Mouse (Mus musculus) kidney, embryonic 16.5 days (tissue): Measurements from ENCODE around the gene Fggy. TPM values are rescaled to one million over a fixed set of nuclear protein-coding genes. Genes with fewer than 3 reads are reported as not detected.

Experiments
- ATAC-seq: fragments of 200-750 bp; cut with Nextera tagmentation; 2 replicates; pipeline ENCODE4 v1.8.0; 2017; ENCODE audit warnings: moderate TSS enrichment; ENCODE audit not compliant: low FRiP score, low TSS enrichment
- H3K27ac ChIP-seq: fragments of 300-500 bp; sonication (generic); 2 replicates; pipeline ENCODE4 v1.5.1; 2014; ENCODE audit warnings: low read length
- H3K27me3 ChIP-seq: fragments of 300-500 bp; sonication (generic); 2 replicates; pipeline ENCODE4 v1.6.1; 2014; ENCODE audit warnings: low read length, control low read depth, mixed read lengths; ENCODE audit not compliant: insufficient read depth
- H3K36me3 ChIP-seq: fragments of 300-500 bp; sonication (generic); 2 replicates; pipeline ENCODE4 v1.6.1; 2014; ENCODE audit warnings: low read length, control low read depth, mixed read lengths; ENCODE audit not compliant: insufficient read depth
- H3K4me1 ChIP-seq: fragments of 300-500 bp; sonication (generic); 2 replicates; pipeline ENCODE4 v1.6.1; 2014; ENCODE audit warnings: low read length, control low read depth, mixed read lengths; ENCODE audit not compliant: insufficient read depth
- H3K4me2 ChIP-seq: fragments of 300-500 bp; sonication (generic); replicated peaks from 2 replicates; pipeline ENCODE4 v1.6.1; 2014; ENCODE audit warnings: low read depth, low read length
- H3K4me3 ChIP-seq: fragments of 300-500 bp; sonication (generic); 2 replicates; pipeline ENCODE4 v1.5.1; 2014; ENCODE audit warnings: mild to moderate bottlenecking, low read length
- H3K9ac ChIP-seq: fragments of 300-500 bp; sonication (generic); replicated peaks from 2 replicates; pipeline ENCODE4 v1.6.1; 2014; ENCODE audit warnings: low read length
- H3K9me3 ChIP-seq: fragments of 300-500 bp; sonication (generic); 2 replicates; pipeline ENCODE4 v1.6.1; 2016; ENCODE audit warnings: low read length, control low read depth
- WGBS: fragments of 180-500 bp; shearing (Covaris S2); extraction: QIAGEN DNeasy Blood & Tissue Kit; methylation state at CpG from one replicate; pipeline ENCODE4 v1.1.7; 2014; 5-methylcytosine and 5-hydroxymethylcytosine counted together
- polyA plus RNA-seq: library from polyadenylated mRNA; unstranded; fragments of >200 nt; fragmentation: Nextera tagmentation; extraction: Ambion mirVana; gene quantifications from 2 replicates; pipeline ENCODE4 v1.2.1, GENCODE M21; 2015

Fggy gene
- polyA plus RNA-seq, 1 experiment from 2014 or later: 42.7 TPM

DNA sequence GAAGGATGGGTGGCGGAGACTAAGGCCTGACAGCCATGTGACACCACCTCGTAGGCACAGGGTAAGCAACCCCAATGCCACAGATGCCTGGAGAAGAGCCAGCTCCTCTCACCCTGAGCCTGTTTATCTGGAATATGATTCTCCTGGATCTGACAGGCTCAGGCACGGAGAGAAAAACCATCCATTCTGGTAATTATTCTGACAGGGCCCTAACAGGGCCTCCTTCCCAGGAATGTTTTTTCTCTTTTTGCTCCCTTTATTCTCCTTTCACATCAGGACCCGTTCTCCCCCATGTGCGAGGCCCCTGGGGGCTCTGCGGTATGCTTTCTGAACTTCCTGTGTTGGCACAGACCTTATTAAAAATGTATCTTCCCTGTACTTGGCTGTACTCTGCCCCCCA lies 94.7 kb downstream of the Fggy start:
- Histone ChIP-seq H3K4me3 (no peak overlapping the region), H3K36me3 (no peaks in the 10 kb centered on the region), H3K27me3 (no peaks in the 10 kb centered on the region), H3K27ac (no peak overlapping the region), H3K9me3 (no peaks in the 10 kb centered on the region), H3K4me2 (no peak overlapping the region), H3K9ac (0 out of 2 replicates have a peak overlapping the region, but pooled peaks have one; percentile 7), H3K4me1 (peaks cover 18% of the 10 kb centered on the region)
- ATAC-seq: 0 out of 2 replicates have a peak, but pooled peaks have one; percentile 57
- 18% methylated on average over 6 of the region's 6 CpGs for WGBS

DNA sequence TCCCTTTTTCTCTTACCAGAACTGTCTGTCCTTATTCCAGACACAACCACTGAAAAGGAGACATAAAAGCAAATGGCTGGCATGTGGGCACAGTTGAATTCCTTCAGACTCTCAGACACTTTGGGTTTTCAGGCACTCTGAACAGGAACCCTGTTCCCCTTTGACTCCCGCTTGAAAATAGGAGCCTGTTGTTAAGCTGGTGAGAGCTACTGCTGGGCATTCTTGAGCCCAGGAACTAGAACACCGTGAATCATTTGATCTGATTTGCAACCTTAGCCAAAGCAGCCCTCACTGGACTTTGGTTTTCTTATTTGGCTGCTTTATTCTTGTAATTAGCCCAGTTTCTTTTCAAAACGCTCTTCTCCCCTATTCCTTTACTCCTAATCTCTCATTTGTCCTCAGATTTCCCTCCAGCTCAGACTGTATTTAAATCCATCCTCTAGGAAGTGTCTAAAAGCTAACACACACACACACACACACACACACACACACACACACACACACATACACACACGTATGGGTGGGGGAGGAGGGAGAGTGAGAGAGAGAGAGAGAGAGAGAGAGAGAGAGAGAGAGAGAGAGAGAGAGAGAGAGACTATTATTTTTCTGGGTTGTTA lies 96.1 kb downstream of the Fggy start:
- no peaks in the 10 kb centered on the region for H3K36me3 ChIP-seq
- 40% methylated on average over 4 of the region's 4 CpGs for WGBS
- no peak overlapping the region for H3K9ac ChIP-seq
- ATAC-seq: no peak
- no peak overlapping the region for H3K27ac ChIP-seq
- H3K4me3 ChIP-seq: no peak overlapping the region
- no peaks in the 10 kb centered on the region for H3K9me3 ChIP-seq
- H3K27me3 ChIP-seq: no peaks in the 10 kb centered on the region
- no peak overlapping the region for H3K4me2 ChIP-seq
- peaks cover 18% of the 10 kb centered on the region for H3K4me1 ChIP-seq

DNA sequence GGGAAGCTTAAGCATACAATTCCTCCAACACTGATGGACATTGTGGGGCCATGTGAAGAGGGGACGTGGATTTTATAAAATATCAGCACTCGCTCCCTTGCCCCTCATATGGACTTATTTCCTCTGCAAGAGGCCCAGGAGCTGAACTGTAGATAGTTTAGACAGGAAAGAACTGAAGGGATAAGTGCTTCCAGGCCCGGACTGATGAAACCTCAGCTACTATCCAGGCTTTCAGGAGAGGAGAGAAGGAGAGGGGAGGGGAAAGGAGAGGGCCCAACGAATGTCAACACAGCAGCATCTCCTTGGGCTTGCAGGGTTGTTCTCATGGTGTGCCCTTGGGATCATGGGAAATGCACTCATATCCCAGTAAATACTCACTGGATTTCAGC lies 96.6 kb downstream of the Fggy start:
- no peak overlapping the region for H3K4me3 ChIP-seq
- ATAC-seq: no peak
- no peaks in the 10 kb centered on the region for H3K9me3 ChIP-seq
- H3K4me1 ChIP-seq: peaks cover 21% of the 10 kb centered on the region
- no peak overlapping the region for H3K9ac ChIP-seq
- WGBS: 60% methylated on average over 4 of the region's 4 CpGs
- H3K4me2 ChIP-seq: no peak overlapping the region
- no peaks in the 10 kb centered on the region for H3K27me3 ChIP-seq
- H3K27ac ChIP-seq: no peak overlapping the region
- H3K36me3 ChIP-seq: no peaks in the 10 kb centered on the region

DNA sequence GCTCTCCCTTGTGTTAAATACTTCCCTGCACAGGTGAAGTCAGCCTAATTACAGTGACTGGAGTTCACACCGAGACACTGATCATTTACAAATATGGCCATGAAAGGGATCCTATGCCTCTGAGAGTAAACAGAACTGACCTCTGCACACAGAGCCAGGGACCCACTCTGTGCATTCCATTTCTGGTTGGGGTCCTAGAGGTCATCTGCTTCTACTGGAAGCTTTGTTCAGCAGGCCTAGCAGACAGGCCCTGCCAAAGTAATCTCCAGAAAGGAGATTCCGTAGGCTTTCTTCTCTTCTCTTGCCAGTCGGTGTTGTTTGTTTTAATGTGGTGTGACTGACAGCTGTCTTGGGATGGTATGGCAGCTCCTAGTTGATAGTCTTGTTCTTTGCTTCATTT lies 101.7 kb downstream of the Fggy start:
- no peaks in the 10 kb centered on the region for H3K9me3 ChIP-seq
- WGBS: 42% methylated on average over 3 of the region's 3 CpGs
- peaks cover 7% of the 10 kb centered on the region for H3K4me1 ChIP-seq
- no peak for ATAC-seq
- H3K36me3 ChIP-seq: no peaks in the 10 kb centered on the region
- no peak overlapping the region for H3K27ac ChIP-seq
- H3K27me3 ChIP-seq: no peaks in the 10 kb centered on the region
- no peak overlapping the region for H3K9ac ChIP-seq
- no peak overlapping the region for H3K4me3 ChIP-seq
- no peak overlapping the region for H3K4me2 ChIP-seq

DNA sequence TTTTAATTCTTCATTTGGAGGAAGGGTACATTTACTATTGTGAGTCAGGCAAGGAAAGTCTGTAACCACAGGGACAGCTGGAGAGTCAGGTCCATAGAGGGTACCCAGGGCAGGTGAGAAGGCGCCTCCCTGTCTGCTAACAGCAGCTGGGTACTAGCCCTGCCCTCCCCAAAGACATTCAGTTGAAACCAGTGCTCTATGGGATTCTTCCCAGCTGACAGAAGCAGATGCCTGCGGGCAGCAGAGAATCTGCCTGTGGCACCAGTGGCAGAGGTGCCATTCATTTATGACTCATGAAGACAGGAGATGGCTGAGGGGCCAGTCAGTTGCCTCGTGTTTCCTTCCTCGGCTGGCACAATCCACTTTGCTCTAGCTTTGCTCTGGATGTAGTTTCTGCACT lies 106.3 kb downstream of the Fggy start:
- ATAC-seq: no peak
- H3K4me3 ChIP-seq: no peak overlapping the region
- H3K4me1 ChIP-seq: peaks cover 7% of the 10 kb centered on the region
- H3K27me3 ChIP-seq: no peaks in the 10 kb centered on the region
- no peaks in the 10 kb centered on the region for H3K9me3 ChIP-seq
- no peak overlapping the region for H3K4me2 ChIP-seq
- no peak overlapping the region for H3K27ac ChIP-seq
- H3K9ac ChIP-seq: no peak overlapping the region
- no peaks in the 10 kb centered on the region for H3K36me3 ChIP-seq
- WGBS: 81% methylated on average over 4 of the region's 4 CpGs

DNA sequence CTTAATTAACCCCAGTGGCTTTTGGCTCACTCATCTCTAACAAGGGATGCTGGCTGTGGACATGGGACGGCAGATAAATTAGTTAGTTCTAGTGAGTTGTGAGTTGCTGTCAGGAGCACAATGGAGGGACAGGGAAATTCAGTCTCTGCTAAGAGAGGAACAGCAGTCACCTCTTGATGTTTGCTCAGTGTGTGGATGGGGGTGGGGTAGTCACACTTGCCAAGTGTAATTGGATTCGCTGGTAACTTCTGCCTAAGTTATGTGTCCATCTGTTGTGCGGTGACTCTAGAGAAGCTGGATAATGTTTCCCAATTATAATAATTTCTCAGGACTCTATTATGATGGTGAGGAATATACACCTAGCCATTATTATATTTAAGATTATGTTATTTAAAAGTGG lies 107.0 kb downstream of the Fggy start:
- WGBS: 63% methylated on average over 3 of the region's 3 CpGs
- Histone ChIP-seq H3K27ac (no peak overlapping the region), H3K4me3 (no peak overlapping the region), H3K4me1 (no peaks in the 10 kb centered on the region; the same call in none of the 2 replicates), H3K9me3 (no peaks in the 10 kb centered on the region), H3K27me3 (no peaks in the 10 kb centered on the region), H3K36me3 (no peaks in the 10 kb centered on the region), H3K4me2 (no peak overlapping the region), H3K9ac (no peak overlapping the region)
- no peak; the same call in 1 of the 2 replicates for ATAC-seq

DNA sequence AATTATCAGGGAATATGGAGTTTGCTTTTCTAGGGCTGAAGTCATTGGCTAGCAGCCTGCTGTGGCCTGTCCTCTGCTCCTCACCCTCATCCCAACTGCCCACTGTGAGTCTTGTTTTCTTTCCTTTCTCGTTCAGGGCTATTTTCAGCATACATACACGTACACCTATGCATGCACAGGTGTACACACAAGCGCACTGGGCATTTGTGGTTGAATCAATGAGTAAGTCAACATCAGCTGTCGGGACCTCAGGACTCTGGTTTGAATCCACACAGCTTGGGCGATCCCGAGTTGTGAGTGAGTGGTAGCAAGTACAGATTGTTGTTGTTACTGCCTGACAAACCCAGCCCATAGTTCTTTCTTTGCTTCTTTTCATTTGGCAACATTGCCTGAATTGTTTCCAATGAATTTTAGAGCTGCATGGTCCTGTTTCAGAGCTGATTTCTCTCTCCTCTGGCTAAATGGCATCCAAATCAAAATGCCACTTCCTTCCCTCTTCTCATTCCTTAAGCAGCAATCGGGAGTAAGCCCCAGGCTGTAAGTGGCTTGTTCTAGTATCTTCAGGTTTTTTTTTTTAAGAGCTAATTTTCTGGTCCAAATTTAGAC lies 109.1 kb downstream of the Fggy start:
- Histone ChIP-seq H3K36me3 (no peaks in the 10 kb centered on the region), H3K9me3 (no peaks in the 10 kb centered on the region), H3K4me1 (no peaks in the 10 kb centered on the region; the same call in 1 of the 2 replicates), H3K27me3 (no peaks in the 10 kb centered on the region), H3K4me3 (no peak overlapping the region), H3K4me2 (no peak overlapping the region), H3K9ac (no peak overlapping the region), H3K27ac (no peak overlapping the region)
- ATAC-seq: no peak
- WGBS: 84% methylated on average over 7 of the region's 7 CpGs

DNA sequence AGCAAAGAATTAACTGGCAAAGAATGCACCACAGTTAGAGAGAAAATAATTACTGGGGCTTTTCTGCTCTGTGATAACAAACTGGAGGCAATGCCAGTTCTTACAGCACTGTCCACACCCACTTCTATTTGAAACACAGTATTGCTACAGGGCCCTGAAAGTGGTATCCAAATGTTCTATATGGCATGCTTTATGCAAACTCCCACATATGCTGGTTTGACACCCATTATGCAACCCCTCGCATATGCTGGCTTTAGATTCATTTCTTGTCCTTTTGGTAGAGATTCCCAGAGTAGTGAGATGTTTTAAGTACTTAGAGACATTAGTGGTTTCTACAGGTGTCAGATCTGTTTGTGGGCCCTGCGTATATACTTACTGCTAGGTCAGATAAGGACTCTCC lies 109.6 kb downstream of the Fggy start:
- no peak overlapping the region for H3K27ac ChIP-seq
- no peak for ATAC-seq
- 88% methylated on average over 2 of the region's 2 CpGs for WGBS

DNA sequence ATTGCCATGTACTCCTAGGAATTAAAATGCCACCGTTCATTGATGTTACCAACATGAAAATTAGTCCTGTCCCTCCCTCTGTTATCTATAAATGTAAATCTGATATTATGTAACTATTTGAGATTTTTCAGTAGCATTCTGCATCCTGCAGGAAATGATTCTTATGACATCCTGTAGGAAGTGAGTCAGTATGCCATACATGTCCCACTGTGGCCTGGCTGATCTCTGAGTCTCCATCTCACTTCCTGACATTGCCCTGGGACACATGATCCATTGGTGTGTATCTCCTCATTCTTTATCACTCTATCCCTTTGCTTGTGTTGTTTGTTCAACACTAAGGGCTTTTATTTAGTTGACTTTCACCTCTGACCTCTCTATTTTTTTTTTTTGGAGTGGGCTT lies 110.3 kb downstream of the Fggy start:
- Histone ChIP-seq H3K4me2 (no peak overlapping the region), H3K9me3 (no peaks in the 10 kb centered on the region), H3K4me1 (no peaks in the 10 kb centered on the region; the same call in 1 of the 2 replicates), H3K4me3 (no peak overlapping the region), H3K27ac (no peak overlapping the region), H3K36me3 (no peaks in the 10 kb centered on the region), H3K9ac (no peak overlapping the region), H3K27me3 (no peaks in the 10 kb centered on the region)
- WGBS: 83% methylated on average over 1 of the region's 1 CpGs
- no peak for ATAC-seq

More for the DNA sequence above, 109.6 kb downstream of the Fggy start:
- Histone ChIP-seq H3K4me3 (no peak overlapping the region), H3K4me1 (no peaks in the 10 kb centered on the region; the same call in 1 of the 2 replicates), H3K36me3 (no peaks in the 10 kb centered on the region), H3K9ac (no peak overlapping the region), H3K27me3 (no peaks in the 10 kb centered on the region), H3K9me3 (no peaks in the 10 kb centered on the region), H3K4me2 (no peak overlapping the region)

DNA sequence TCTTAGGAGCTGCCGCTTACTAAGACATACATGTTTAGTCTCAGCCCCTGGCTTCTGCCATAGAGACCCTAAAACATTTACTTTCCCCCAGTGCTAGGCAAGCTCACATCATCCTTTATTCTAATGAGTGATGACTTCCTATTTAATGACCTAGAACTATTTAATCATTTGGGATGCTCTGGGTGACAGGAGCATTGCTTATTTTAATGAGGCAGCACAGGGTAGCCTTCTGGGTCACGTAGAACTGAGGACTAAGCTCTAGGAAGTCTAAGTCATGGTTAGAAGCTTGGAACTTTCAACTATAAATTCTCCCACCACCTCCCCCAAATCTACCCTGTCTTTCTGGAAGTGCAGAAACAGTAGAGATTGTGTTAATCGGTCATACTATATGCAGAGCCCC lies 111.2 kb downstream of the Fggy start:
- H3K4me2 ChIP-seq: no peak overlapping the region
- H3K36me3 ChIP-seq: no peaks in the 10 kb centered on the region
- no peak for ATAC-seq
- H3K9ac ChIP-seq: no peak overlapping the region
- H3K27ac ChIP-seq: no peak overlapping the region
- WGBS: 52% methylated on average over 3 of the region's 3 CpGs
- H3K4me1 ChIP-seq: no peaks in the 10 kb centered on the region; the same call in 1 of the 2 replicates
- H3K4me3 ChIP-seq: no peak overlapping the region
- H3K27me3 ChIP-seq: no peaks in the 10 kb centered on the region
- H3K9me3 ChIP-seq: no peaks in the 10 kb centered on the region
